Mouse (Mus musculus): ENCODE measurements around the gene Opn1sw. TPM values are rescaled to one million over a fixed set of nuclear protein-coding genes. Genes with fewer than 3 reads are reported as not detected.

Gene Opn1sw
- total and polyA plus RNA-seq, 3 experiments: 0.04 TPM; not detected in 2

DNA sequence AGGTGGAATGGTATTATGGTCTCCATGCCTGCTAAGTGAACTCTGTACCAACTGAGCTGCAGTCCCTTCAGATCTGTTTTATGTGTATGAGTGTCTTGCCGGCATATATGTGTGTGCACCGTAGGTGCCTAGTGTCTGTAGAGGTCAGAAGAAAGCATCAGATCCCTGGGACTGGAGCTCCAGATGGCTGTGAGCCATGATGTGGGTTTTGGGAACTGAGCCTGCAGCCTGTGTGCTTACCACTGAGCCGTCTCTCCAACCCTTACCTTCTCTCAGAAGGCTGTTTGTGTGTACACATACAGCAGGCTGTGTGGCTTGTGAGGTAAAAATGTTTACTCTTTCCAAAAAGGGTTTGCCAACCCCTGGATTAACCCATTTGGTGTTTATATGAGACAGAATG is 28.9 kb downstream of the Opn1sw start (continued):
- TF ChIP-seq TCF12 (IDR thresholded peaks at IDR 0.05; ENCODE audit: low read depth, low read length) (no peak), E2F4 (IDR thresholded peaks at IDR 0.05; ENCODE audit: borderline replicate concordance, low read depth, low read length) (no peak), EP300 (IDR thresholded peaks at IDR 0.05; ENCODE audit: low read depth in 1 of 2, low read length in 2 of 2) (no peak)

DNA sequence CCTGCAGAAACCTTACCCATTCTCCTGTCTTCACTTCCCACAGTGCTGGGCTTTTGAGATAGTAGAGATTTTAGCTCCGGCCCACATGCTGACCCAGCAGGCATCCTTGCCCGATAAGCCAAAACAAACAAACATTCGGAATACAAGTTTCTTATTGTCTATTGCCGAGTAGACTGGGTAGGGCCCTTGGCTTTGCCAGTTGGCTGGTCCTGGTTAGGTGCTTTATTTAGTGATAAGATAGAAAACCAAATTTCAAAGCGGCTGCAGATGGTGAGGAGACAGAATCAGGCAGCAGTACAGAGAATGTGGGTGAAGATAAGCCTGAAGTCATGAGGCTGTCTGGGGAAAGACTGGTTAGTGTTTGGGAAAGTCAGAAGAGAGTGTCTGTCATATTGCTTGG is 35.5 kb downstream of the Opn1sw start:
- DNase-seq (ENCODE audit: low read depth, low spot score): peak; percentile 48
- no peak overlapping the region for H3K27ac ChIP-seq (ENCODE audit: control insufficient read depth, low read depth, low read length)

DNA sequence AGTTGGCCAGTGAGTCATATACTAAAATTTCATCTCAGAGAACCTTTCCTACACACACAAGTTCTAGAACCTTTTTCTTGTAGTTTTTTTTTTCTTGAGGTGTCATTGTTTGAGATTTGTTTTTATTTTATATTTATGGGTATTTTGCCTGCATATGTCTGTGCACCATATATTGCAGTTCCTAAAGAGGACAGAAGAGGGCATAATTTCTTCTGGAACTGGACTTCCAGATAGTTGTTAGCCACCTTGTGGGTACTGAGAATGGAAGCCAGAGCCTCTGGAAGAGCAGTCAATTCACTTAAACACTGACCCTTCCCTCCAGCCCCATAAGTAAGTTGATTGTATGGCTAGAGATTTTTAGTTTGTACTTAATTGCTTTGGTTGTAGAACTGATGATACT is 36.7 kb downstream of the Opn1sw start:
- peak; percentile 62 for DNase-seq (ENCODE audit: low read depth, low spot score)

More for the DNA sequence above, 35.5 kb downstream of the Opn1sw start:
- Histone ChIP-seq H3K36me3 (ENCODE audit: control insufficient read depth in 1 of 2, insufficient read depth in 2 of 2, low read length in 2 of 2) (peaks cover 11 to 22% of the 10 kb centered on the region in 2 experiments), H3K27me3 (ENCODE audit: control insufficient read depth in 1 of 2, insufficient read depth in 2 of 2, low read length in 2 of 2) (no peaks in the 10 kb centered on the region), H3K4me1 (ENCODE audit: control insufficient read depth in 1 of 2, insufficient read depth in 2 of 2, low read length in 2 of 2) (peaks cover 7 to 13% of the 10 kb centered on the region in 2 experiments), H3K79me2 (ENCODE audit: control insufficient read depth, insufficient read depth, low read length, poor library complexity) (peaks cover 42% of the 10 kb centered on the region), H3K9ac (ENCODE audit: control insufficient read depth, low read depth, low read length, poor library complexity, severe bottlenecking) (no peak overlapping the region), H3K4me3 (ENCODE audit: control insufficient read depth in 1 of 2, insufficient read depth in 1 of 2, low read depth in 2 of 2, low read length in 2 of 2) (no peak overlapping the region), H3K9me3 (replicated peaks; ENCODE audit: insufficient read depth, low read length) (no peaks in the 10 kb centered on the region)
- TF ChIP-seq MAZ (IDR thresholded peaks at IDR 0.05; ENCODE audit: low read depth, low read length) (no peak), GABPA (IDR thresholded peaks at IDR 0.05; ENCODE audit: low read depth, low read length) (no peak), RAD21 (IDR thresholded peaks at IDR 0.05; ENCODE audit: low read depth, low read length) (no peak), MAX (IDR thresholded peaks at IDR 0.05; ENCODE audit: low read length) (no peak), HCFC1 (IDR thresholded peaks at IDR 0.05; ENCODE audit: low read depth, low read length) (no peak), RCOR1 (IDR thresholded peaks at IDR 0.05; ENCODE audit: low read depth, low read length) (peak; percentile 65; the same call in 1 of the 2 replicates), SMC3 (IDR thresholded peaks at IDR 0.05; ENCODE audit: low read depth, low read length) (no peak), TBP (IDR thresholded peaks at IDR 0.05; ENCODE audit: low read depth, low read length) (0 out of 2 replicates have a peak, but pooled peaks have one; percentile 21), EP300 (IDR thresholded peaks at IDR 0.05; ENCODE audit: low read depth in 1 of 2, low read length in 2 of 2) (peak; percentile 60 to 69), ZC3H11A (IDR thresholded peaks at IDR 0.05; ENCODE audit: low read depth, low read length) (no peak), MEF2A (IDR thresholded peaks at IDR 0.05; ENCODE audit: extremely low read depth, insufficient replicate concordance, low read depth, low read length, poor library complexity, severe bottlenecking) (no peak), USF2 (IDR thresholded peaks at IDR 0.05; ENCODE audit: borderline replicate concordance in 1 of 2, insufficient read depth in 1 of 2, low read depth in 1 of 2, low read length in 2 of 2) (no peak), ELF1 (IDR thresholded peaks at IDR 0.05; ENCODE audit: low read depth, low read length) (no peak), BHLHE40 (IDR thresholded peaks at IDR 0.05; ENCODE audit: borderline replicate concordance, low read depth, low read length) (0 out of 2 replicates have a peak, but pooled peaks have one; percentile 11), TCF12 (IDR thresholded peaks at IDR 0.05; ENCODE audit: low read depth, low read length) (peak; percentile 71), CTCF (IDR thresholded peaks at IDR 0.05 in 2 of 3, conservative IDR thresholded peaks at IDR 0.05 in 1 of 3; ENCODE audit: control insufficient read depth in 1 of 3, insufficient read depth in 1 of 3, low read depth in 2 of 3, low read length in 3 of 3, poor library complexity in 1 of 3, severe bottlenecking in 1 of 3) (no peak), POLR2AphosphoS2 (IDR thresholded peaks at IDR 0.05; ENCODE audit: low read length) (no peak), MAFK (IDR thresholded peaks at IDR 0.05; ENCODE audit: borderline replicate concordance, low read depth, low read length) (no peak), GATA1 (IDR thresholded peaks at IDR 0.05; ENCODE audit: low read depth, low read length) (peak; percentile 37; the same call in 1 of the 2 replicates), TAL1 (IDR thresholded peaks at IDR 0.05; ENCODE audit: low read length) (peak; percentile 31; the same call in 1 of the 2 replicates), SIN3A (IDR thresholded peaks at IDR 0.05; ENCODE audit: low read length) (0 out of 2 replicates have a peak, but pooled peaks have one; percentile 19), ETS1 (IDR thresholded peaks at IDR 0.05; ENCODE audit: low read depth, low read length) (peak; percentile 49; the same call in 1 of the 2 replicates), MYB (IDR thresholded peaks at IDR 0.05; ENCODE audit: low read depth, low read length) (no peak)

More for the DNA sequence above, 36.7 kb downstream of the Opn1sw start:
- no peak overlapping the region for H3K4me3 ChIP-seq (ENCODE audit: control insufficient read depth in 1 of 2, insufficient read depth in 1 of 2, low read depth in 2 of 2, low read length in 2 of 2)
- peaks cover 42% of the 10 kb centered on the region for H3K79me2 ChIP-seq (ENCODE audit: control insufficient read depth, insufficient read depth, low read length, poor library complexity)
- H3K4me1 ChIP-seq (ENCODE audit: control insufficient read depth in 1 of 2, insufficient read depth in 2 of 2, low read length in 2 of 2): peaks cover 10 to 16% of the 10 kb centered on the region in 2 experiments
- no peaks in the 10 kb centered on the region for H3K9me3 ChIP-seq (replicated peaks; ENCODE audit: insufficient read depth, low read length)
- no peak overlapping the region for H3K27ac ChIP-seq (ENCODE audit: control insufficient read depth, low read depth, low read length)
- peaks cover 2 to 22% of the 10 kb centered on the region in 2 experiments for H3K36me3 ChIP-seq (ENCODE audit: control insufficient read depth in 1 of 2, insufficient read depth in 2 of 2, low read length in 2 of 2)
- TF ChIP-seq GATA1 (IDR thresholded peaks at IDR 0.05; ENCODE audit: low read depth, low read length): no peak
- TF ChIP-seq MXI1 (IDR thresholded peaks at IDR 0.05; ENCODE audit: low read depth, low read length): no peak
- TF ChIP-seq UBTF (IDR thresholded peaks at IDR 0.05; ENCODE audit: borderline replicate concordance, insufficient read depth, low read depth, low read length): no peak
- 0 out of 2 replicates have a peak, but pooled peaks have one; percentile 19 for TF ChIP-seq SIN3A (IDR thresholded peaks at IDR 0.05; ENCODE audit: low read length)
- no peak for TF ChIP-seq MYC (IDR thresholded peaks at IDR 0.05; ENCODE audit: low read depth, low read length)
- no peak for TF ChIP-seq HCFC1 (IDR thresholded peaks at IDR 0.05; ENCODE audit: low read depth, low read length)
- TF ChIP-seq POLR2AphosphoS5 (IDR thresholded peaks at IDR 0.05; ENCODE audit: borderline replicate concordance, low read depth, low read length): no peak
- no peak for TF ChIP-seq ELF1 (IDR thresholded peaks at IDR 0.05; ENCODE audit: low read depth, low read length)
- peak; percentile 14 for TF ChIP-seq RAD21 (IDR thresholded peaks at IDR 0.05; ENCODE audit: low read depth, low read length)
- peak in 2 of 3 experiments; percentile 44 to 53; a peak in 4 of 6 replicates for TF ChIP-seq CTCF (IDR thresholded peaks at IDR 0.05 in 2 of 3, conservative IDR thresholded peaks at IDR 0.05 in 1 of 3; ENCODE audit: control insufficient read depth in 1 of 3, insufficient read depth in 1 of 3, low read depth in 2 of 3, low read length in 3 of 3, poor library complexity in 1 of 3, severe bottlenecking in 1 of 3)
- TF ChIP-seq TCF12 (IDR thresholded peaks at IDR 0.05; ENCODE audit: low read depth, low read length): no peak
- peak; percentile 35 for TF ChIP-seq SMC3 (IDR thresholded peaks at IDR 0.05; ENCODE audit: low read depth, low read length)
- no peaks in the 10 kb centered on the region for H3K27me3 ChIP-seq (ENCODE audit: control insufficient read depth in 1 of 2, insufficient read depth in 2 of 2, low read length in 2 of 2)
- no peak overlapping the region for H3K9ac ChIP-seq (ENCODE audit: control insufficient read depth, low read depth, low read length, poor library complexity, severe bottlenecking)

All from MEL (cell line).